Comparison of ENCODE assay signal across 24 mouse cellular contexts in the genomic region with DNA sequence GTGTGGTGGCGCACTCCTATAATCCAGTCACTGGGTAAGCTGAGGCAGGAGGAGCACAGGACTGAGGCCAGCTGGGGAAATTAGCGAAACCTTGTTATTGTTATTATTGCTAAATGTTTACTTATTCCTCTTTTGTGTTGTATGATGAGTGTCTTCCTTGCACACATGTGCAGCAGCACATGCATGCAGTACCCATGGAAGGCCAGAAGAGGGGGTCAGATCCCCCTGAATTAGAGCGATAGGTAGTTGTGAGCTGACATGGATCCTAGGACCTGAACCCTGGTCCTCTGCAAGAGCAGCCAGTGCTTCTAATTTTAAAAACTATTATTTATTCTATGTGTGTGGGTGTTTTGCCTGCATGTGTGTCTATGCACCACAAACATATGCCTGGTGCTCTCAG. TPM values are rescaled to one million over a fixed set of nuclear protein-coding genes. Genes with fewer than 3 reads are reported as not detected.
A peak's percentile ranks its signal among the peaks of the same experiment; 100 is the strongest.
DNase-seq lines count a peak whose midpoint lies in the region; ATAC-seq and TF ChIP-seq lines count a peak whose summit lies in the region.
"Had no signal": no experiment of that assay in that cellular context is flagged by ENCODE, and none has a peak within 500 bp of the region (broad histone marks: within the 10 kb centered on the region; RNA-seq: fewer than 3 reads in every experiment).

No protein-coding gene starts in this region.

- H3K9me3 ChIP-seq in forebrain, postnatal 0 days (ENCODE audit: low read length): no peaks in the 10 kb centered on the region
- H3K9me3 ChIP-seq in forebrain, embryonic 10.5 days: no peaks in the 10 kb centered on the region
- no peaks in the 10 kb centered on the region for H3K9me3 ChIP-seq in stomach, postnatal 0 days (ENCODE audit: control insufficient read depth, low read length)
- H3K9me3 ChIP-seq: limb, embryonic 13.5 days; lung, embryonic 15.5 days; midbrain, embryonic 12.5 days; neural tube, embryonic 15.5 days; stomach, embryonic 15.5 days had no signal

- WGBS in forebrain, postnatal 0 days: 93% methylated on average over 3 of the region's 3 CpGs
- 89% methylated on average over 3 of the region's 3 CpGs for WGBS in forebrain, embryonic 10.5 days
- WGBS in stomach, postnatal 0 days: 89% methylated on average over 3 of the region's 3 CpGs

- H3K27ac ChIP-seq in forebrain, postnatal 0 days (ENCODE audit: low read depth, low read length): no peak overlapping the region
- no peak overlapping the region for H3K27ac ChIP-seq in forebrain, embryonic 10.5 days
- H3K27ac ChIP-seq in layer of hippocampus, adult 2 months: no peak overlapping the region
- H3K27ac ChIP-seq in testis, adult 2 months (ENCODE audit: control insufficient read depth, insufficient read depth, low read depth, low read length): no peak overlapping the region
- H3K27ac ChIP-seq in stomach, postnatal 0 days (replicated peaks): no peak overlapping the region
- H3K27ac ChIP-seq: limb, embryonic 13.5 days; lung, embryonic 15.5 days; midbrain, embryonic 12.5 days; neural tube, embryonic 15.5 days; stomach, embryonic 15.5 days had no signal

- DNase-seq in forebrain, postnatal 0 days: no peak
- no peak for DNase-seq in forebrain, embryonic 10.5 days (ENCODE audit: extremely low spot score, low spot score)
- no peak for DNase-seq in layer of hippocampus, adult 2 months (ENCODE audit: low spot score in 2 of 2)
- DNase-seq in layer of hippocampus, adult 11-12 months (ENCODE audit: low spot score): no peak
- no peak for DNase-seq in testis, postnatal 10 days (ENCODE audit: low spot score)
- DNase-seq in stomach, postnatal 0 days (ENCODE audit: low spot score): no peak
- no peak for DNase-seq in spleen, adult 12 weeks (ENCODE audit: low spot score)
- DNase-seq: adrenal gland, postnatal 25 days; cerebellum, adult 18-20 months; cerebellum, postnatal 25 days; gastrocnemius, postnatal 10 days; heart, adult 11 months; heart, postnatal 10 days; layer of hippocampus, postnatal 36 days; right cerebral cortex, postnatal 25 days had no signal

- H3K27me3 ChIP-seq in forebrain, postnatal 0 days (ENCODE audit: insufficient read depth, low read length): no peaks in the 10 kb centered on the region
- H3K27me3 ChIP-seq in forebrain, embryonic 10.5 days (ENCODE audit: poor library complexity, severe bottlenecking): peaks cover 81% of the 10 kb centered on the region
- no peaks in the 10 kb centered on the region for H3K27me3 ChIP-seq in testis, adult 2 months (ENCODE audit: control insufficient read depth, insufficient read depth, low read length)
- no peaks in the 10 kb centered on the region for H3K27me3 ChIP-seq in stomach, postnatal 0 days (ENCODE audit: control insufficient read depth, insufficient read depth, low read length)
- H3K27me3 ChIP-seq: lung, embryonic 15.5 days; stomach, embryonic 15.5 days had no signal

- no peak overlapping the region for H3K4me3 ChIP-seq in forebrain, postnatal 0 days (ENCODE audit: low read depth, low read length)
- no peak overlapping the region for H3K4me3 ChIP-seq in forebrain, embryonic 10.5 days
- H3K4me3 ChIP-seq in layer of hippocampus, adult 2 months: no peak overlapping the region
- H3K4me3 ChIP-seq in testis, adult 2 months (ENCODE audit: control insufficient read depth, low read depth, low read length): no peak overlapping the region
- no peak overlapping the region for H3K4me3 ChIP-seq in stomach, postnatal 0 days (ENCODE audit: low read depth, low read length)
- H3K4me3 ChIP-seq: limb, embryonic 13.5 days; lung, embryonic 15.5 days; midbrain, embryonic 12.5 days; neural tube, embryonic 15.5 days; stomach, embryonic 15.5 days had no signal

- H3K36me3 ChIP-seq in forebrain, postnatal 0 days (ENCODE audit: insufficient read depth): no peaks in the 10 kb centered on the region
- H3K36me3 ChIP-seq in forebrain, embryonic 10.5 days (replicated peaks): no peaks in the 10 kb centered on the region
- H3K36me3 ChIP-seq in testis, adult 2 months (ENCODE audit: control insufficient read depth, insufficient read depth, low read length): no peaks in the 10 kb centered on the region
- H3K36me3 ChIP-seq in stomach, postnatal 0 days (ENCODE audit: control insufficient read depth, insufficient read depth, low read length): no peaks in the 10 kb centered on the region
- H3K36me3 ChIP-seq: limb, embryonic 13.5 days; lung, embryonic 15.5 days; midbrain, embryonic 12.5 days; neural tube, embryonic 15.5 days; stomach, embryonic 15.5 days had no signal

- H3K9ac ChIP-seq in forebrain, postnatal 0 days: no peak overlapping the region
- no peak overlapping the region for H3K9ac ChIP-seq in stomach, postnatal 0 days (ENCODE audit: low read length)
- H3K9ac ChIP-seq: limb, embryonic 13.5 days; lung, embryonic 15.5 days; midbrain, embryonic 12.5 days; neural tube, embryonic 15.5 days; stomach, embryonic 15.5 days had no signal

- peak; percentile 29 for TF ChIP-seq CTCF in forebrain, postnatal 0 days (IDR thresholded peaks at IDR 0.05; ENCODE audit: low read depth)
- peak; percentile 44 for TF ChIP-seq CTCF in layer of hippocampus, adult 2 months (conservative IDR thresholded peaks at IDR 0.05)
- peak; percentile 42; the same call in 1 of the 2 replicates for TF ChIP-seq CTCF in testis, adult 2 months (IDR thresholded peaks at IDR 0.05; ENCODE audit: control insufficient read depth, insufficient read depth, insufficient replicate concordance, low read depth, low read length)
- TF ChIP-seq CTCF in stomach, postnatal 0 days (IDR thresholded peaks at IDR 0.05; ENCODE audit: low read depth): peak; percentile 40

- no peak for TF ChIP-seq POLR2A in testis, adult 2 months (IDR thresholded peaks at IDR 0.05; ENCODE audit: control insufficient read depth, low read depth, low read length)

- H3K4me1 ChIP-seq in forebrain, postnatal 0 days (ENCODE audit: insufficient read depth): no peaks in the 10 kb centered on the region
- peaks cover 6% of the 10 kb centered on the region for H3K4me1 ChIP-seq in forebrain, embryonic 10.5 days
- no peaks in the 10 kb centered on the region for H3K4me1 ChIP-seq in testis, adult 2 months (ENCODE audit: control insufficient read depth, insufficient read depth, low read length)
- no peaks in the 10 kb centered on the region for H3K4me1 ChIP-seq in stomach, postnatal 0 days (replicated peaks; ENCODE audit: control insufficient read depth, insufficient read depth)
- H3K4me1 ChIP-seq: limb, embryonic 13.5 days; lung, embryonic 15.5 days; midbrain, embryonic 12.5 days; neural tube, embryonic 15.5 days; stomach, embryonic 15.5 days had no signal

- TF ChIP-seq EP300 in stomach, postnatal 0 days (optimal IDR thresholded peaks at IDR 0.05): no peak

- H3K4me2 ChIP-seq in forebrain, postnatal 0 days (ENCODE audit: low read depth): no peak overlapping the region
- no peak overlapping the region for H3K4me2 ChIP-seq in stomach, postnatal 0 days (replicated peaks; ENCODE audit: low read depth)
- H3K4me2 ChIP-seq: limb, embryonic 13.5 days; lung, embryonic 15.5 days; midbrain, embryonic 12.5 days; neural tube, embryonic 15.5 days; stomach, embryonic 15.5 days had no signal

- no peak for ATAC-seq in forebrain, postnatal 0 days
- no peak for ATAC-seq in stomach, postnatal 0 days (ENCODE audit: low FRiP score, low TSS enrichment)
- ATAC-seq: inflammation-experienced regulatory T-cells, adult 6 months had no signal

RNA-seq across cellular contexts. Expression of a gene that starts 14.1 kb away (rescaled TPM):
- total RNA-seq in forebrain, postnatal 0 days (2014; rRNA removed): 0.38 and 0.57 TPM in 2 replicates
- polyA plus RNA-seq in forebrain, postnatal 0 days (2015; fragmentation: Nextera tagmentation; extraction: Ambion mirVana): 0.16 and 1.0 TPM in 2 replicates
- 0.17 and 0.74 TPM in 2 replicates for polyA plus RNA-seq in forebrain, embryonic 10.5 days (2016; fragmentation: Nextera tagmentation; extraction: Ambion mirVana)
- total RNA-seq in layer of hippocampus, adult 2 months (2021): not detected
- polyA plus RNA-seq in testis, adult 2 months (2012; rRNA removed): 0.35 and 0.43 TPM in 2 replicates
- not detected in 2 replicates for polyA plus RNA-seq in stomach, postnatal 0 days (2015; fragmentation: Nextera tagmentation; extraction: Ambion mirVana)
- total RNA-seq: adrenal gland, postnatal 25 days; gastrocnemius, postnatal 10 days; heart, postnatal 10 days; layer of hippocampus, adult 18-20 months; layer of hippocampus, postnatal 36 days had no signal
- polyA plus RNA-seq: inflammation-experienced regulatory T-cells, adult 6 months; kidney, embryonic 16.5 days; lung, embryonic 15.5 days had no signal
